Mouse (Mus musculus) spleen, adult 2 months (tissue): Measurements from ENCODE around the gene Sp3.

Experiments used
- CTCF ChIP-seq: fragments of 200-500 bp; IDR thresholded peaks from 2 replicates; pipeline ENCODE4 v1.5.1; 2011; ENCODE audit warnings: mild to moderate bottlenecking, inconsistent platforms; ENCODE audit not compliant: insufficient read depth, insufficient read length, insufficient replicate concordance; ENCODE audit errors: extremely low read depth
- POLR2A ChIP-seq: fragments of 200-500 bp; IDR thresholded peaks from 2 replicates; pipeline ENCODE4 v1.6.1; 2011; ENCODE audit warnings: low read depth, low read length, inconsistent platforms

- TF ChIP-seq CTCF (no peak), POLR2A (no peak)
Observed at GRCm38 (mm10) chr2:73027126-73027525, 46.9 kb upstream of the Sp3 start.
